11 mouse cellular contexts compared by ENCODE assay signal in the genomic region with DNA sequence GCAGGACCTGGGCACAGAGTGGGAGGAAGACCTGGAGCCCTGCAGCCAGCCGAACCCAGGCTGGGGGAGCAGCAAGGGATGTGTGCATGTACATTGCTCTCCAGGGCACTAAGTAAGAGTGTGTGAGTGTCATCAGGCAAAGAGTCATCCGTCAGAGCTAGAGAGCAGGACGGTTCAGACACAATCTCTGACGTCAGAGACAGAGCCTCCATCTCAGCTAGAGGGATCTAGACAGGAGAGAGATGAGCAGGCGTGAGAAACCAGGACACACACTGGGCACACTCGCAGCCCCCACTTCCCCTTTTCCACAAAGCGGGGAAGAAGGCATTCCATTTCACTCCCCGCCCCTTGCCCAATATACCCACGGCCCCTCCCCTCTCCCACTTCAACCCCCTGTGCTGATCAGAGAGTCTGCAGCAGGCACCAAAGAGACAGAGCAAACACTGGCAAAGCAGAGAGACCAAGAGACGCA. TPM values are rescaled to one million over a fixed set of nuclear protein-coding genes. Genes with fewer than 3 reads are reported as not detected.
A peak's percentile ranks its signal among the peaks of the same experiment; 100 is the strongest.
DNase-seq lines count a peak whose midpoint lies in the region; ATAC-seq and TF ChIP-seq lines count a peak whose summit lies in the region.
"Had no signal": no experiment of that assay in that cellular context is flagged by ENCODE, and none has a peak within 500 bp of the region (broad histone marks: within the 10 kb centered on the region; RNA-seq: fewer than 3 reads in every experiment).

No protein-coding gene starts in this region.

- peak overlapping the region; percentile 39; the same call in 1 of the 2 replicates for H3K27ac ChIP-seq in layer of hippocampus, adult 2 months
- H3K27ac ChIP-seq in embryonic facial prominence, embryonic 10.5 days (replicated peaks): 0 out of 2 replicates have a peak overlapping the region, but pooled peaks have one; percentile 31
- peak overlapping the region; percentile 79 for H3K27ac ChIP-seq in forebrain, postnatal 0 days (ENCODE audit: low read depth, low read length)
- peak overlapping the region; percentile 81 for H3K27ac ChIP-seq in midbrain, embryonic 13.5 days

- no peak for TF ChIP-seq CTCF in layer of hippocampus, adult 2 months (conservative IDR thresholded peaks at IDR 0.05)
- TF ChIP-seq CTCF in forebrain, postnatal 0 days (IDR thresholded peaks at IDR 0.05; ENCODE audit: low read depth): no peak

- H3K36me3 ChIP-seq in embryonic facial prominence, embryonic 10.5 days (replicated peaks): peaks cover 76% of the 10 kb centered on the region
- peaks cover 23% of the 10 kb centered on the region for H3K36me3 ChIP-seq in forebrain, postnatal 0 days (ENCODE audit: insufficient read depth)
- H3K36me3 ChIP-seq in midbrain, embryonic 13.5 days: peaks cover 50% of the 10 kb centered on the region

- ATAC-seq in forebrain, postnatal 0 days: peak; percentile 74
- peak; percentile 73 for ATAC-seq in midbrain, embryonic 13.5 days

- no peaks in the 10 kb centered on the region for H3K9me3 ChIP-seq in embryonic facial prominence, embryonic 10.5 days
- H3K9me3 ChIP-seq in forebrain, postnatal 0 days (ENCODE audit: low read length): no peaks in the 10 kb centered on the region
- H3K9me3 ChIP-seq in midbrain, embryonic 13.5 days: no peaks in the 10 kb centered on the region

- H3K4me1 ChIP-seq in embryonic facial prominence, embryonic 10.5 days: peaks cover 52% of the 10 kb centered on the region
- H3K4me1 ChIP-seq in forebrain, postnatal 0 days (ENCODE audit: insufficient read depth): peaks cover 14% of the 10 kb centered on the region
- peaks cover 73% of the 10 kb centered on the region for H3K4me1 ChIP-seq in midbrain, embryonic 13.5 days (replicated peaks)

- peaks cover 62% of the 10 kb centered on the region for H3K27me3 ChIP-seq in embryonic facial prominence, embryonic 10.5 days (replicated peaks; ENCODE audit: low read depth, poor library complexity, severe bottlenecking)
- no peaks in the 10 kb centered on the region for H3K27me3 ChIP-seq in forebrain, postnatal 0 days (ENCODE audit: insufficient read depth, low read length)
- H3K27me3 ChIP-seq in midbrain, embryonic 13.5 days: no peaks in the 10 kb centered on the region

- DNase-seq in layer of hippocampus, adult 2 months (ENCODE audit: low spot score in 2 of 2): no peak
- no peak for DNase-seq in layer of hippocampus, adult 11-12 months (ENCODE audit: low spot score)
- DNase-seq in embryonic facial prominence, embryonic 10.5 days (ENCODE audit: low spot score): no peak
- peak; percentile 66 for DNase-seq in forebrain, postnatal 0 days
- DNase-seq in urinary bladder, postnatal 4 days (ENCODE audit: low spot score in 2 of 2): no peak
- DNase-seq in spleen, postnatal 10 days (ENCODE audit: low spot score in 2 of 2): no peak
- DNase-seq in cerebellum, adult 9-11 months: no peak
- DNase-seq: adrenal gland, adult 2 months; lung, adult 2 months; thymus, adult 2 months had no signal

- no peak overlapping the region; the same call in 1 of the 2 replicates for H3K4me3 ChIP-seq in layer of hippocampus, adult 2 months
- no peak overlapping the region for H3K4me3 ChIP-seq in embryonic facial prominence, embryonic 10.5 days
- no peak overlapping the region for H3K4me3 ChIP-seq in forebrain, postnatal 0 days (ENCODE audit: low read depth, low read length)
- no peak overlapping the region for H3K4me3 ChIP-seq in midbrain, embryonic 13.5 days (replicated peaks)

- peak overlapping the region; percentile 32 for H3K9ac ChIP-seq in forebrain, postnatal 0 days
- peak overlapping the region; percentile 55 for H3K9ac ChIP-seq in midbrain, embryonic 13.5 days (replicated peaks)

- peak overlapping the region; percentile 18 for H3K4me2 ChIP-seq in forebrain, postnatal 0 days (ENCODE audit: low read depth)
- H3K4me2 ChIP-seq in midbrain, embryonic 13.5 days (replicated peaks): peak overlapping the region; percentile 37

- WGBS in embryonic facial prominence, embryonic 10.5 days: 41% methylated on average over 10 of the region's 10 CpGs
- 13% methylated on average over 10 of the region's 10 CpGs for WGBS in forebrain, postnatal 0 days
- 30% methylated on average over 9 of the region's 10 CpGs for WGBS in midbrain, embryonic 13.5 days

RNA-seq across cellular contexts. Expression of a gene that starts 20.2 kb away (rescaled TPM):
- total RNA-seq in layer of hippocampus, adult 2 months (2021): 1 to 10 TPM; 1.2 to 2.2 TPM
- polyA plus RNA-seq in embryonic facial prominence, embryonic 10.5 days (2016; fragmentation: Nextera tagmentation; extraction: Ambion mirVana): 0.23 and 0.24 TPM in 2 replicates
- 1.1 and 1.6 TPM in 2 replicates for total RNA-seq in forebrain, postnatal 0 days (2014; rRNA removed)
- polyA plus RNA-seq in forebrain, postnatal 0 days (2015; fragmentation: Nextera tagmentation; extraction: Ambion mirVana): 0.97 and 0.98 TPM in 2 replicates
- 0.46 and 0.90 TPM in 2 replicates for polyA plus RNA-seq in midbrain, embryonic 13.5 days (2015; fragmentation: Nextera tagmentation; extraction: Ambion mirVana)

Comparison
In these comparisons a context has a peak if more than half of its experiments do, and no peak if none do; other contexts are left out.
1. H3K27ac ChIP-seq: peak in every context shown above with its lines; median percentile 81 in midbrain, embryonic 13.5 days; 79 in forebrain, postnatal 0 days; 39 in layer of hippocampus, adult 2 months; 31 in embryonic facial prominence, embryonic 10.5 days.